Mouse (Mus musculus): ENCODE data around the gene Zfp207. TPM values are rescaled to one million over a fixed set of nuclear protein-coding genes. Genes with fewer than 3 reads are reported as not detected.
"Not testable (repeated sequence)": the region's sequence is repeated elsewhere in the genome, so short reads cannot be mapped to it uniquely, and the experiment has no call there.

Gene Zfp207
- polyA plus RNA-seq (2015; fragmentation: Nextera tagmentation; extraction: Ambion mirVana) = 258 and 268 TPM in 2 replicates

DNA sequence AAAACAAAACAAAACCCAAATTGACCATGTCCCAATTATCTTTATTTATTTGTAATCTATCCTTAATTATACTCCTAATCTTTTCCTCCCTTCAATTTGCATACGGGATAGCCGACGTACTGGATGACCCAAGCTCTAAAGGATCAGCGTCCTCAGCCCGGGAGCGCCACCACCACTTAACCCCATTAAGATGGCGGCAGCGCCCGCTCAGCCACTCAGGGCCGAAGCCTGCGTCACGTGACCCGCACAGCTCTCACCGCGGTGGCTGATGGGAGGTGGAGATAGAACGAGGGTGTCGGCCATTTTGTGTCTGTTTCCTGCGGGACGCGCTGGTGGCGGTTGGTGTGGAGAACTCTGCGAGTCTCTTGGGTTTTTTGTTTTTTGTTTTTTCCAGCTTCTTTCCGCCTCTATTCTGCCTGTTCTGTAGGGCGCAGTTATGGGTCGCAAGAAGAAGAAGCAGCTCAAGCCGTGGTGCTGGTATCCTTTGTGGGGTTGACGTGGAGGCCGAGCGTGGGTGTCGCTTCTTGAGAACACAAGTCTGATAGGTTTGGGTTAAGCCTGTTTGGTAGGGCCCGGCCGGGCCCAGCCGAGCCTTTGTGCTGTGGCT, at the start of gene Zfp207:
Zfp207 (plus strand) TSS at position 261 of the 607 bp plus-strand sequence.
- peaks cover 22% of the 10 kb centered on the region for H3K36me3 ChIP-seq
- peak; percentile 92 for ATAC-seq (ENCODE audit: insufficient number of reproducible peaks, insufficient read depth, low FRiP score, low TSS enrichment, low read depth)
- peak within 1 kb of the TSS; percentile 93 for H3K4me2 ChIP-seq
- under 1% methylated on average over 33 of the region's 33 CpGs for whole genome bisulfite sequencing
- no peaks in the 10 kb centered on the region for H3K9me3 ChIP-seq
- H3K9ac ChIP-seq = peak within 1 kb of the TSS; percentile 99
- no peaks in the 10 kb centered on the region for H3K27me3 ChIP-seq
- peaks cover 21% of the 10 kb centered on the region for H3K4me1 ChIP-seq
- H3K27ac ChIP-seq = peak within 1 kb of the TSS; percentile 92
- H3K4me3 ChIP-seq = peak within 1 kb of the TSS; percentile 94

DNA sequence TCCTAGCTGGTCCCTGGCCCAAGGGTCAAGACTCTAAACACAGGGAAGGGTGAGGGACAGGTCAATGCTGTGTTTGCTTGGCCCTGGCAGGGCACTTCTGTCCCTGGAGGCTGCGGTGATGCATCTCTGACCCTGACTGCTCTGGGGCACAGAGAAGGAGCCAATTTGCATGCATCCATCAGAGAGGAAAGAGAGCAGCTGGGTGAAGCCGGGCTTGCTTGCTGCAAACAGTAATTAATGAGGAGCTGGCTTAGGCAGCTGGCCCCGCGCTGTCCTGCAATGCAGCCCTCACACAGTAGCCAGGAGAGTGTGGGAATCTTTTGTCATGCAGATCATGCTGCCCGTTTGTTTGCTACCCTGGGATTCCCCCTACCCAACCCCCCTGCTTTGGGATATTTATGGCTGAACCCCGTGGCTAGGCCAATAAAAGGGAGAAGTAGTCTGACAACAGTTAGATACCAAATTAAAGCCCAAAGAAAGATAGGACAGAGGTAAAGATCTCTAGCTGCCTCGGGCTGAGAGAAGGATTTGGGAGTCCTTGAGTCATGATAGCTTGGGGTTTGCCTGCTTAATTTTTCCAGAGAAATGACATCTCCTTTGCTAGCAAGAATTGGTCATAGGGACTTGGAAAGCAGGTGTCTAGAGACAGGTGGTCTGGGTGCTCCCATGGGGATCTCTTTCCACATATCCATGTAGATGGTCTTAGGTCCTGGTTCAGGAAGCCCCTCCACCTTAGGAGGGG, 47.3 kb upstream of the Zfp207 start:
- no peaks in the 10 kb centered on the region for H3K9me3 ChIP-seq
- ATAC-seq (ENCODE audit: insufficient number of reproducible peaks, insufficient read depth, low FRiP score, low TSS enrichment, low read depth) = no peak
- H3K27ac ChIP-seq = no peak overlapping the region
- no peaks in the 10 kb centered on the region for H3K4me1 ChIP-seq
- no peaks in the 10 kb centered on the region for H3K36me3 ChIP-seq
- no peak overlapping the region for H3K9ac ChIP-seq
- H3K4me2 ChIP-seq = no peak overlapping the region
- no peak overlapping the region for H3K4me3 ChIP-seq
- peaks cover 30% of the 10 kb centered on the region for H3K27me3 ChIP-seq
- WGBS = 5% methylated on average over 7 of the region's 7 CpGs

DNA sequence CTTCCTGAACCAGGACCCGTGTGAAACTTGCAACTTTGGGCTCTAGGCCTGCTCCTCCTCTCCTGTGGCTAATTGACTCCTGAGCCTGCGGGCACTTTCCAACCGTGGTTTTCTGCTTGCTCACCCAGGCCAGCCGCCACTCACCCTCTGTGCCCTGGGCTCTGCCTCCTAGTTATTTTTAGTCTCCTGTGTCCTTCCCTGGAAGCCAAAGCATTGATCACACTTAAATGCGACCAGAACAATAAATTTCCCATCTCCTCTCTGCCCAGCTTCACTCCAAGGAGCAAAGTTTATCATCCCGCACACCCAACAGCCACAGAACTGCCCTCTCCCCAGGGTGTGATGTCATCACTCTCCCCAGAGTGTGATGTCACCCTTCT, 46.7 kb upstream of the Zfp207 start:
- ATAC-seq (ENCODE audit: insufficient number of reproducible peaks, insufficient read depth, low FRiP score, low TSS enrichment, low read depth) = no peak
- H3K27me3 ChIP-seq = peaks cover 30% of the 10 kb centered on the region
- no peaks in the 10 kb centered on the region for H3K4me1 ChIP-seq
- H3K27ac ChIP-seq = no peak overlapping the region
- no peaks in the 10 kb centered on the region for H3K36me3 ChIP-seq
- H3K9ac ChIP-seq = no peak overlapping the region
- H3K9me3 ChIP-seq = no peaks in the 10 kb centered on the region
- no peak overlapping the region for H3K4me2 ChIP-seq
- no peak overlapping the region for H3K4me3 ChIP-seq
- WGBS = 13% methylated on average over 6 of the region's 6 CpGs

DNA sequence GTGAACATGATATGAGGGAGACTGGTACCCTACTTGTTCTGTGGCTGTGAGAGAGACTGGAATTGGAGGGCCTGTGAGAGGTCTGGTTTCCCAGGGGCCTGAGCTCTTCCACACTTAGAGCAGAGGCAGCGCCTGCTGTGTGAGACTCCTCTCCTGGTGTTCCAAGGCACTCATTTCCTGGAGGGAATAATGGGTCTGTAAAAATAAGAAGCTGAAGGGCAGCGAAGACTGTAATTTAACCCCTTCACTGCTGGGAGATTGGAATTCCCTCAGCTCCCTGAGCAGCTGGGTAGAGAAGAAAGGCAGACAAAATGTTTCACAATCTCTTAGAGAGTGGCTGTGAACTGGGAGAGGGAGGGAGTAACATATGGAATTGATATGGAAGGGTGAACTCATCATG, 40.6 kb upstream of the Zfp207 start:
- no peaks in the 10 kb centered on the region for H3K36me3 ChIP-seq
- H3K4me3 ChIP-seq = no peak overlapping the region
- ATAC-seq (ENCODE audit: insufficient number of reproducible peaks, insufficient read depth, low FRiP score, low TSS enrichment, low read depth) = no peak
- H3K27ac ChIP-seq = no peak overlapping the region
- H3K9ac ChIP-seq = no peak overlapping the region
- no peak overlapping the region for H3K4me2 ChIP-seq
- peaks cover 4% of the 10 kb centered on the region for H3K4me1 ChIP-seq
- H3K27me3 ChIP-seq = peaks cover 2% of the 10 kb centered on the region; the same call in 1 of the 2 replicates
- 0% methylated on average over 2 of the region's 2 CpGs for WGBS
- no peaks in the 10 kb centered on the region for H3K9me3 ChIP-seq

DNA sequence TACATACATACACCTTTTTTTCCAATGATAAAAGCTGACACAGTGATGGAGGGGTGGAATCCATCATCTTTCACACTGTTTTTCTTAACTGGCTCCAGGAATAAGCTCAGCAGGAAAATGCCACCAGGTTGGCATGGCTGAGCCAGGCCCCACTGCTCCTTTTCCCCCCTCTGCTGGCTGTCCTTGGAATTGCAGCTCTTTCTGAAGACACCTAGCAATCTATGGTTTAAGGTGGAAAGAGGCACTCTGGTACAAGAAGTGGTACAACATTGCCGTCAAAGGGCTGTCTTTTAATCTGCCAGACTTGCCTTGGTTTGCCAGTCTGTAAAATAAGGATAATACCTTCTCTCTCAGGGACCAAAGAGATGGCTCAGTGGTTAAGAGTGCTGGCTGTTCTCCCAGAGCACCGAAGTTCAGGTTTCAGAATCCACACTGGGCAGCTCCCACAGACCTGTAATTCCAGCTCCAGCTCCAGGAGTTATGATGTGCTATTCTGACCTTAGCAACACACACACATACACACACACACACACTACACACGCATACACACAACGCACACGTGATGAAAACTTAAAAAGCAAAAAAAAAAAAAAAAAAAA, 31.1 kb upstream of the Zfp207 start:
- no peak overlapping the region for H3K4me3 ChIP-seq
- no peak overlapping the region for H3K27ac ChIP-seq
- WGBS = 69% methylated on average over 5 of the region's 5 CpGs
- no peaks in the 10 kb centered on the region for H3K36me3 ChIP-seq
- H3K27me3 ChIP-seq = no peaks in the 10 kb centered on the region
- no peaks in the 10 kb centered on the region for H3K4me1 ChIP-seq
- H3K4me2 ChIP-seq = no peak overlapping the region
- H3K9ac ChIP-seq = no peak overlapping the region
- H3K9me3 ChIP-seq = no peaks in the 10 kb centered on the region
- ATAC-seq (ENCODE audit: insufficient number of reproducible peaks, insufficient read depth, low FRiP score, low TSS enrichment, low read depth) = no peak

DNA sequence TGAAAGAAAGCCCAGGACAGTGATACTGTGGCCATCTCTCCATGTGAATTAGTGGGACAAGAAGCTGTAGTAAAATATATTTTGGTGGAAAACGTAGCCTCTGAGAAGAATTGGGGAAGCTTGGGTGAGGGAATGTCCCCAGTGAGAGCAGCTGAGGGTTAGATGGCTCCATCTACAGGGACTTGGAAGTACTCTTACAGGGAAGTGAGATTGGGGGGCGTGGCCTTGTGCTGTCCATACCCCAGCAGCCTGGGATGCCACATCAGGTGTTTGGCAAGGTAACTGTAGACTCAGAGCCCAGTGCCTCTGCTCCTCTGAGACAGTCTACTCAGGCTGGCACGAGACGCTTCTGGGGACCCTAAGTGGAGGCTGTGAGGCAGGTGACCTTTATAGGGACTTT, 28.2 kb upstream of the Zfp207 start:
- Histone ChIP-seq H3K27ac (no peak overlapping the region), H3K4me2 (no peak overlapping the region), H3K4me3 (no peak overlapping the region), H3K9me3 (no peaks in the 10 kb centered on the region), H3K4me1 (no peaks in the 10 kb centered on the region), H3K9ac (no peak overlapping the region), H3K27me3 (no peaks in the 10 kb centered on the region), H3K36me3 (peaks cover 7% of the 10 kb centered on the region)
- 41% methylated on average over 4 of the region's 4 CpGs for WGBS
- ATAC-seq (ENCODE audit: insufficient number of reproducible peaks, insufficient read depth, low FRiP score, low TSS enrichment, low read depth) = no peak

DNA sequence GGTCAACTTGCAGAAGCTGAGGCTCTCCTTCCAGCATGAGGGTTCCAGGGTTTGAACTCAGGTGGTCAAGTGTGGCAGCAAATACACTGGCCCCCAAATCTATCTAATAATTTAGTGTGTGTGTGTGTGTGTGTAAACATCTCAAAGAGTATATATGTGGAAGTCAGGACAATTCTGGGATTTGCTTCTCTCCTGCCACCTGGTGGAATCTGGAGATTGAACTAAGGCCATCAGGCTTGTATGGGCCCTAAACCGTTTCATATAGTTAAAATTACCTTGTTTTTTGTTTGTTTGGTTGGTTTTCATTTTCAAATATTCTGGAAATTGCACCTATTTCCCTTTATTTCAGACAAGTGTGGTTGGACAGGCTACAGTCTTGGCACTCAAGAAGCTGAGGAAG, 14.1 kb upstream of the Zfp207 start:
- Histone ChIP-seq H3K27ac (no peak overlapping the region), H3K36me3 (peaks cover 68% of the 10 kb centered on the region), H3K9ac (no peak overlapping the region), H3K4me1 (no peaks in the 10 kb centered on the region), H3K4me2 (no peak overlapping the region), H3K9me3 (no peaks in the 10 kb centered on the region), H3K4me3 (no peak overlapping the region), H3K27me3 (no peaks in the 10 kb centered on the region)
- 84% methylated on average over 1 of the region's 1 CpGs for WGBS
- no peak for ATAC-seq (ENCODE audit: insufficient number of reproducible peaks, insufficient read depth, low FRiP score, low TSS enrichment, low read depth)

DNA sequence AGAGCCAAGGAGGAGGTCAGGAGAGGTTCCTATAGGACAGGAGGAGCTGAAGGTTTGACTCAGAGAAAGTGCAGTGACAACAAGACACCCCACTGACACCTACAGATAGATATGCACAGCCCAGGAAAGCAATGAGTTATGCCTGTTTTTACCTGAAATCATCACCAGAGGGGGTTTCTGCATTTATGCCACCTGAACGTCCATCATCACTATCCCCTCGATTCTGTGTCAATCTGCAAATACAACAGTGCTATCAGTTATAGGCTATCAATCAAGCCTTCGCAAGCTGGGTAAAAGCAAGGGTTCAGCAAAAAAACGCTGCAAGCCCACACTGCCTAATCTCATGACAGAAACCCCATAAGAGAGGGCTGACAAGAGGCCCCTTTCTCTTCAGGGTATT, 6.4 kb upstream of the Zfp207 start:
- no peak for ATAC-seq (ENCODE audit: insufficient number of reproducible peaks, insufficient read depth, low FRiP score, low TSS enrichment, low read depth)
- Histone ChIP-seq H3K27me3 (no peaks in the 10 kb centered on the region), H3K36me3 (peaks cover 30% of the 10 kb centered on the region), H3K4me1 (peaks cover 12% of the 10 kb centered on the region), H3K4me3 (no peak overlapping the region; the same call in 1 of the 2 replicates), H3K9me3 (no peaks in the 10 kb centered on the region), H3K27ac (no peak overlapping the region), H3K9ac (no peak overlapping the region), H3K4me2 (peak overlapping the region; percentile 82)
- 65% methylated on average over 4 of the region's 4 CpGs for WGBS

DNA sequence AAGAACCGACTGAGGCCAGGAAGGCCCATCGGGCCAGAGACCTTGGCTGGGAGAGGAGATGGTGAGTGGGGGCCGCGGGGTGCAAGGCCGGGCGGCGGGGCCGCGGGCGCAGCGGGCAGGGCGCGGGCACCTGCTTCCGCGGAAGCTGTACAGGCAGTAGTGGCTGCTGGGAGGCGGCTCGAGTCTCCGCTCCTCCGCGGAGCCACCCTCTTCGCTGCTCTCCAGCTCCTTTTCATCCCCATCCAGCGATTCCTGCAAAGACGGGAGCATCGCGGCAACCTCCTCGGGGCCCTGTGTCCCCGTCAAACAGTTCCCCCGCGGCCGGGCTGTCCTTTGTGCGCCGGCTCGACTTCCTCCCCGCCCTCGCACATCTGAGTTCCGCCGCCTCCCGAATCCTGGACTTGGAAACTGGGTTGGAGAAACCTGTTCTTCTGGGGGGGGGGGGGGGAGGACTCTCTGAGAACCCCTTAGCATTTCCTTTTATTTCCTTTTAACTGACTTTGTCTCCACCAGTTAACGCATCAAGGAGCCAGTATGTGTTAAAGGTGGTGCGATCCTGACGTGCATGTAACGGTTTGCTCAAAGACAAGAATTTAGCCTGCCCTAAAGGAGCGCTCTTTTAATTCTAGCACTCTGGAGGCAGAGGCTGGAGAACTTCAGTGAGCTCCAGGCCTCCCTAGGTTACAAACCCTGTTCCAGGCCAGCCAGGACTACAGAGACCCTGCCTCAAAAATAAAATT, 5.2 kb upstream of the Zfp207 start, which contains the start of gene 5730455P16Rik:
5730455P16Rik (minus strand) TSS at position 323 of the 740 bp plus-strand sequence.
- peak within 1 kb of the TSS; percentile 97 for H3K9ac ChIP-seq
- peaks cover 12% of the 10 kb centered on the region for H3K4me1 ChIP-seq
- peaks cover 26% of the 10 kb centered on the region for H3K36me3 ChIP-seq
- H3K4me3 ChIP-seq = peak within 1 kb of the TSS; percentile 88
- peak within 1 kb of the TSS; percentile 86 for H3K27ac ChIP-seq
- no peaks in the 10 kb centered on the region for H3K27me3 ChIP-seq
- H3K9me3 ChIP-seq = no peaks in the 10 kb centered on the region
- ATAC-seq (ENCODE audit: insufficient number of reproducible peaks, insufficient read depth, low FRiP score, low TSS enrichment, low read depth) = 0 out of 2 replicates have a peak, but pooled peaks have one; percentile 60
- peak within 1 kb of the TSS; percentile 82 for H3K4me2 ChIP-seq
- WGBS = 1% methylated on average over 43 of the region's 43 CpGs

DNA sequence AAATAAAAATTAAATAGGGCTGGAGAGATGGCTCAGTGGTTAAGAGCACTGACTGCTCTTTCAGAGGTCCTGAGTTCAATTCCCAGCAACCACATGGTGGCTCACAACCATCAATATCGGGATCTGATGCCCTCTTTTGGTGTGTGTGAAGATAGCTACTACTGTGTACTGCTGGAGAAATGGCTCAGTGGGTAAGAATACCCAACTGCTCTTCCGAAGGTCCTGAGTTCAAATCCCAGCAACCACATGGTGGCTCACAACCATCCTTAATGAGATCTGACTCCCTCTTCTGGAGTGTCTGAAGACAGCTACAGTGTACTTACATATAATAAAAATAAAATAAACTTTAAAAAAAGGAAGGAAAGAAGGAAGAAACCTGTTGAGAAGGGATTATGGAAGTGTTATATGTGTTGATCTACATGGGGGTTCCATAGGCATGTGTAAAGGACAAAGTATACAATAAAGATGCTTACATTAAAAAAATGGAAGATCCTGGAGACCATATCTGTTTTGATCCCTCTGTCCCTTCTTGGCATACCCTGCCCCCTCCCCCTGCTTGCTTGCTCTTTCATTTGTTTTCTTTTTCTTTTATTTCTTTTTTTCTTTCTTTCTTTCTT, 4.5 kb upstream of the Zfp207 start:
- peaks cover 19% of the 10 kb centered on the region for H3K36me3 ChIP-seq
- not testable (repeated sequence) for H3K27me3 ChIP-seq; ATAC-seq (ENCODE audit: insufficient number of reproducible peaks, insufficient read depth, low FRiP score, low TSS enrichment, low read depth); H3K9me3 ChIP-seq
- 0 out of 2 replicates have a peak overlapping the region, but pooled peaks have one; percentile 11 for H3K27ac ChIP-seq
- peak overlapping the region; percentile 82 for H3K4me2 ChIP-seq
- H3K4me1 ChIP-seq = peaks cover 12% of the 10 kb centered on the region
- WGBS = 59% methylated on average over 2 of the region's 2 CpGs
- peak overlapping the region; percentile 97 for H3K9ac ChIP-seq
- peak overlapping the region; percentile 88 for H3K4me3 ChIP-seq

DNA sequence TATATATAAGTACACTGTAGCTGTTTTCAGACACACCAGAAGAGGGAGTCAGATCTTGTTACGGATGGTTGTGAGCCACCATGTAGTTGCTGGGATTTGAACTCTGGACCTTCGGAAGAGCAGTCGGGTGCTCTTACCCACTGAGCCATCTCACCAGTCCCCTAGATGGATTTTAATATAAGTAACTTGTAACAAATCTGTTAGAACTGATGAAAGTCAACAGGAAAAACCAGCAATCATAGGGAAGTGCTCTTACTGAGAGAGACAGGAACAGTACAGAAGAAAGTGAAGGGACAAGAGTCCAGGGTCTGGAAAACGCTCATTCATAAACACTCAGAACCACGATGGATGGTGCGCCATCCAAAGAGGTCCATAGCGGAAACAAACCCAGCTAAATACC, 3.9 kb upstream of the Zfp207 start:
- not testable (repeated sequence) for H3K27ac ChIP-seq; ATAC-seq (ENCODE audit: insufficient number of reproducible peaks, insufficient read depth, low FRiP score, low TSS enrichment, low read depth); H3K4me2 ChIP-seq; H3K9me3 ChIP-seq; H3K27me3 ChIP-seq; H3K9ac ChIP-seq; H3K4me3 ChIP-seq
- H3K36me3 ChIP-seq = peaks cover 13% of the 10 kb centered on the region
- H3K4me1 ChIP-seq = peaks cover 12% of the 10 kb centered on the region
- 91% methylated on average over 7 of the region's 7 CpGs for WGBS

All from embryonic facial prominence, embryonic 13.5 days (tissue).